Mouse (Mus musculus): Measurements from ENCODE around the gene Wdr63. TPM values are rescaled to one million over a fixed set of nuclear protein-coding genes. Genes with fewer than 3 reads are reported as not detected.

Wdr63 gene
- polyA plus RNA-seq (2015; fragmentation: Nextera tagmentation; extraction: Ambion mirVana), result 3.5 and 3.6 TPM in 2 replicates

DNA sequence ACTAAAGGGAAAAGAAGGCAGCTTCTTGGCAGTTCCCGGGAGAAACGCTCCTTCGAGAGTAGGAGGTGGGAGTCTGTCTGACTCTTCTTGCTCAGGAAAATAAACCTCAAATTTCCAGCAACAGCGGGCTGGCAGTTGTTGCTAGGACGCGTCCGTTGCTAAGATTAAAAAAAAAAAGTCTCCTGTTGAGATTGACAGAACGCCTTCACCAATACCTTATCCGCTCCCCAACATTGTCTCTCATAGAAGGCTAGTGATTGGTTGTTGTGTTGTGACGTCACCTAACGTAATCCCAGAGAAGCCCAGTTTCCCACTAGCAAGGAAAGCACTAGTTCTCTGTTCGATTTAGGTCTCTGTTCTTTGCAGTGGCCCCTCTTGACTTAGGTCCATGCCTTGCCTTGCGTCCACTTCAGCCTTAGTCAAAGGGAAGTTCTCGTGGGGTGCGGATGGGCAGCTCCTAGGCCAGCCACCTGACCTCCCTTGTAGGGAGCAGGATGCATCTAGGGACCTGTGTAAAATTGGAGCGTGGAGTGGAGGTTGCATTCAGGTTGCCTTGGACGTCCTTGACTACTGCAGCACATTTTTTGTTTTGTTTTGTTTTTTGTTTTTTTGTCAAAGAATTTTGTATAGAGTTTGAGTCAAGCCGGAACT, at the start of gene Wdr63:
Wdr63 (minus strand) TSS at position 210 of the 651 bp plus-strand sequence.
- Histone ChIP-seq H3K4me1 (replicated peaks; ENCODE audit: control insufficient read depth, insufficient read depth, low read length) (peaks cover 3% of the 10 kb centered on the region), H3K27ac (ENCODE audit: low read length) (no peak within 1 kb of the TSS), H3K27me3 (ENCODE audit: control insufficient read depth, insufficient read depth, low read depth, low read length) (peaks cover 2% of the 10 kb centered on the region; the same call in 1 of the 2 replicates), H3K36me3 (ENCODE audit: control insufficient read depth, insufficient read depth, low read length) (no peaks in the 10 kb centered on the region), H3K4me2 (ENCODE audit: low read depth, low read length) (peak within 1 kb of the TSS; percentile 84), H3K4me3 (ENCODE audit: low read length) (peak within 1 kb of the TSS; percentile 51), H3K9me3 (ENCODE audit: control insufficient read depth, low read length) (no peaks in the 10 kb centered on the region), H3K9ac (ENCODE audit: low read length) (peak within 1 kb of the TSS; percentile 8; the same call in 1 of the 2 replicates)
- peak; percentile 96 for ATAC-seq (ENCODE audit: low read depth)
- WGBS, result 10% methylated on average over 18 of the region's 18 CpGs

DNA sequence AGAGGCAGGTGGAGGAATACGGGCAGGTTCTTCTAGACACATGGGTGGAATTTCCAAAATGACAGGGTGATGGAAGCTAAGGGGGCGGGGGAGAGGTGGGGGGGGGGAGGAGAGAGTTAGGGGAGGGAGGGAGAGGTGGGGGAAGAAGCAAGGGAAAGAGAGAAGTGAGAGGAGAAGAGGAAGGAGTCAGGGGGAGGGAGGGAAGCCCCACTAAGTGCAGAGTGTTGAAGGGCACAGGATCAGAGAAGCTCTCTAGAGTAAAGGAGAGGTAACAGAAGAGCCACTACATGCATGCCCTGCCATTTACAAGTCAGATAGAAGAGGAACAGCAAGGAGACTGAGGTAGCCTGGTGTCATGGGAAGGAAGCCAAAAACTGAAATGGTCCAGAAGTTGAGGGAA, 48.9 kb upstream of the Wdr63 start:
- Histone ChIP-seq H3K36me3 (ENCODE audit: control insufficient read depth, insufficient read depth, low read length) (no peaks in the 10 kb centered on the region), H3K27me3 (ENCODE audit: control insufficient read depth, insufficient read depth, low read depth, low read length) (no peaks in the 10 kb centered on the region; the same call in 1 of the 2 replicates), H3K4me1 (replicated peaks; ENCODE audit: control insufficient read depth, insufficient read depth, low read length) (no peaks in the 10 kb centered on the region), H3K4me3 (ENCODE audit: low read length) (no peak overlapping the region), H3K9me3 (ENCODE audit: control insufficient read depth, low read length) (no peaks in the 10 kb centered on the region), H3K27ac (ENCODE audit: low read length) (no peak overlapping the region), H3K4me2 (ENCODE audit: low read depth, low read length) (no peak overlapping the region), H3K9ac (ENCODE audit: low read length) (no peak overlapping the region)
- WGBS, result 48% methylated on average over 2 of the region's 2 CpGs
- no peak for ATAC-seq (ENCODE audit: low read depth)

DNA sequence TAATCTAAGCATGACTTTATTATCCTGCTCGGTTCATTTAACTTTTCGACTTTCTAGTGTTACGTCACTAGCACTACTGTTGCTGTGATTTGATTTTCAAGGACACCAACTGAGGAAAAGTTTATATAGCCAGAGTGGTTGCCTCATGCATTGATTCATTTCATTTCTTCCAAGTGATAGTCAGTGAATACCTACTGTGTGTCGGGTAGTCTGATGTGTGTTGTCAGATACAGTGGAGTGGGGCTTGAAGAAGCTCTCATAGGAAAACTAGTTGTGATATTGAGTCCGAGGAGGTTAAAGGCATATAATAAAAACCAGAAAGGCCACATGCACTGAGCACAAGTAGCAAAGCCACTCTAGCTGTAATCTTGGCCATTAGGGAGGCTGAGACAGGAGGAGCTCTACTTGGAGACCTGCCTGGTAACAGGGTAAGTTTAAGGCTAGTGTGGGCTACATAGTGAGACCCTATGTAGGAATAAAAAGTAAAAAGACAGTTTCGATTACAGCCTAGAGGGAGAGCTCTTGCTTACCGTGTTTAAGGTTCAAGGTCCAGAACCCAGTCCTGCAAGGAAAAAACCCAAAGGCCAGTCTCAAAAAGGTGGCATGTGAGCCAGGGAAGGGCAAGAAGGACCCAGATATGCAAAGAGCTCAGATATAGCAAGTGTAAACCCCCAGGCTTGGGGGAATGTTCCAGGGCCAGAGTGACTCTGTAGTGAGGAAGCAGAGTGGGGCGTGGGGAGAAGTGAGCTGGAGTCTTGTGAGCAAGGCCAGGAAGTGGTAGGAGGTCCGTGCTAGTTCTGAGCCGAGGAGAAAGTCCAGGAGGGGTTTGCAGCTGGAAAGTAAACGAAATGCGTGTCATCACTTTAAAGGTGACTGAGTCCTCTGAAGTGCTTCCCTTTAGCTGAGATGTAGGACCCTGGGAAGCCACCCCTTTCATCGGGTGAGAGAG, 48.0 kb upstream of the Wdr63 start:
- no peak for ATAC-seq (ENCODE audit: low read depth)
- Histone ChIP-seq H3K4me1 (replicated peaks; ENCODE audit: control insufficient read depth, insufficient read depth, low read length) (no peaks in the 10 kb centered on the region), H3K4me3 (ENCODE audit: low read length) (no peak overlapping the region), H3K27ac (ENCODE audit: low read length) (no peak overlapping the region), H3K9me3 (ENCODE audit: control insufficient read depth, low read length) (no peaks in the 10 kb centered on the region), H3K9ac (ENCODE audit: low read length) (no peak overlapping the region), H3K36me3 (ENCODE audit: control insufficient read depth, insufficient read depth, low read length) (no peaks in the 10 kb centered on the region), H3K4me2 (ENCODE audit: low read depth, low read length) (no peak overlapping the region), H3K27me3 (ENCODE audit: control insufficient read depth, insufficient read depth, low read depth, low read length) (no peaks in the 10 kb centered on the region; the same call in 1 of the 2 replicates)
- WGBS, result 60% methylated on average over 13 of the region's 13 CpGs

DNA sequence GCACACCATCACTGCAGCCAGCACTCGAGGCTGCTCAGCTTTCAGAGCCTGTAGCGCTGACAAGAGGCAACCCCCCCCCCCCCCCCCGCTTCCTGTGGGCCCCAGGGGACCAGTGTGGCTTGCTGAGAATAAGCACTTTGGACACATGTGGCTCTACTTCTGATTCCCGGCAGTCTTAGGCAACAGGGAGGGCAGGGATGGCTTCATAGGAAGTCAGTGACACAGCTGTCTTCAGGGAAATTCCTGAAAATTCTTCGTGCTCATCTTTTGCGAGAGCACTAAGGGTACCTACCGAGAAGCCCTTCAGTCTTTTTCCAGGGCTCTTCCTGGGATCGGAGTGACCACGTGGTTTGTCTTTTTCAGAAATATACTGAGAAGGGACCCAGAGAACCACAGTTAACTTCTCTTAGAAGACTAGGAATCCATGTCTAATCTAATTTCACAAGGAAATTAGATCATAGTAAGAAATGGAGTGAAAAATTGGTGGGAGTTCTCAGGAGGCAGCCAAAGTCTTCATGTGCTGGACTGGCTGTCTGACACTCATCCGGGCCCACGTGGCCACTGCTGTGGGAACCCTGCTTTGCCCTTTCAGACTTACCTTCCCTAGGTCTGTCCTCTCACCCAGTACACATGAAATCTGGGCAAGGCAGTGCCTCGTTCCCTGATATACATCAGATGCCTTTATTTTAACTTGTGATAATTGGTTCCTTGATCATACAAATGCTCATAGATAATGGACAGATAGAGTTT, 46.1 kb upstream of the Wdr63 start:
- no peak for ATAC-seq (ENCODE audit: low read depth)
- WGBS, result 33% methylated on average over 11 of the region's 12 CpGs
- H3K9me3 ChIP-seq (ENCODE audit: control insufficient read depth, low read length), result no peaks in the 10 kb centered on the region
- no peaks in the 10 kb centered on the region for H3K36me3 ChIP-seq (ENCODE audit: control insufficient read depth, insufficient read depth, low read length)
- H3K27me3 ChIP-seq (ENCODE audit: control insufficient read depth, insufficient read depth, low read depth, low read length), result no peaks in the 10 kb centered on the region; the same call in 1 of the 2 replicates
- no peak overlapping the region for H3K9ac ChIP-seq (ENCODE audit: low read length)
- peaks cover 4% of the 10 kb centered on the region; the same call in 1 of the 2 replicates for H3K4me1 ChIP-seq (replicated peaks; ENCODE audit: control insufficient read depth, insufficient read depth, low read length)
- no peak overlapping the region for H3K4me2 ChIP-seq (ENCODE audit: low read depth, low read length)
- H3K4me3 ChIP-seq (ENCODE audit: low read length), result no peak overlapping the region
- H3K27ac ChIP-seq (ENCODE audit: low read length), result no peak overlapping the region

DNA sequence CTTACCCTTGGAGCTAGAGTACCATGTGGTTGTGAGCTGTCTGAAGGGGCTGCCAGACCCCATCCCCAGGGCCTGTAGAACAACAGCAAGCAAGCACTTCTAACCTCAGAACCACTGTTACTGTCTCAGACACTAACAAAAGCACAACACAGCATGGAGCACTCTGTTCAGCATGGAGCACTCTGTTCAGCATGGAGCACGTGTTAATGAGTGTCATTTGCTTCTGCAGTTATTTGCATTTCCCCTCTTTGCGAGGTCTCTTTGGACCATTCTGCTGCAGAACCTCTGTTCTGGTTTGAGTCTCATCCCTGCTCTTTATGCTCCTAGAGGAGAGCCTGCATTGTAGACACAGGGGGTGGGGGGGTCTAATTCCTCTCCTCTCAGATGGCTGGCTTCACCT, 45.0 kb upstream of the Wdr63 start:
- H3K27me3 ChIP-seq (ENCODE audit: control insufficient read depth, insufficient read depth, low read depth, low read length), result no peaks in the 10 kb centered on the region; the same call in 1 of the 2 replicates
- ATAC-seq (ENCODE audit: low read depth), result no peak
- 86% methylated on average over 2 of the region's 2 CpGs for WGBS
- no peak overlapping the region for H3K4me2 ChIP-seq (ENCODE audit: low read depth, low read length)
- peaks cover 4% of the 10 kb centered on the region; the same call in 1 of the 2 replicates for H3K4me1 ChIP-seq (replicated peaks; ENCODE audit: control insufficient read depth, insufficient read depth, low read length)
- H3K36me3 ChIP-seq (ENCODE audit: control insufficient read depth, insufficient read depth, low read length), result no peaks in the 10 kb centered on the region
- H3K27ac ChIP-seq (ENCODE audit: low read length), result no peak overlapping the region
- no peak overlapping the region for H3K4me3 ChIP-seq (ENCODE audit: low read length)
- no peak overlapping the region for H3K9ac ChIP-seq (ENCODE audit: low read length)
- H3K9me3 ChIP-seq (ENCODE audit: control insufficient read depth, low read length), result no peaks in the 10 kb centered on the region

DNA sequence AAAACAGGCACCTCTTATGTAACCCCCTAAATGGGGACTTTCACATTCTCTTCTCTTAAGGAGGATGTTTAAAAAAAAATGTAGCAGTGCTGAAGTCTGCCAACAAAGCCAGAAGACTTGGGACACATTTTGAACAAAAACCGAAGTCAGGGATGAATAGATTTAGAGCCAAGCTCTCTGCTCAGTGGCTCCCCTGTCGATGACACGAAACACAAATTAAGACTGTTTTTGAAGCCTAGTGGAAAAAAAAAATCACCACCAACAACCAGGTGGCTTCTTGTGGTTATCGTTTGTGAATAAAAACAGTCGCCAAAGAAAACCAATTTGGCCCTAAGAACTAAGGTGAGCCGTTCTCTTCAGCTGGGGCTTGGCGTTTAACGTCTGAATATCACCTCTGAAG, 44.4 kb upstream of the Wdr63 start:
- Histone ChIP-seq H3K4me3 (ENCODE audit: low read length) (no peak overlapping the region), H3K9ac (ENCODE audit: low read length) (no peak overlapping the region), H3K4me2 (ENCODE audit: low read depth, low read length) (no peak overlapping the region), H3K4me1 (replicated peaks; ENCODE audit: control insufficient read depth, insufficient read depth, low read length) (peaks cover 4% of the 10 kb centered on the region; the same call in 1 of the 2 replicates), H3K9me3 (ENCODE audit: control insufficient read depth, low read length) (no peaks in the 10 kb centered on the region), H3K36me3 (ENCODE audit: control insufficient read depth, insufficient read depth, low read length) (no peaks in the 10 kb centered on the region), H3K27ac (ENCODE audit: low read length) (no peak overlapping the region), H3K27me3 (ENCODE audit: control insufficient read depth, insufficient read depth, low read depth, low read length) (no peaks in the 10 kb centered on the region; the same call in 1 of the 2 replicates)
- ATAC-seq (ENCODE audit: low read depth), result no peak
- 84% methylated on average over 8 of the region's 8 CpGs for WGBS

DNA sequence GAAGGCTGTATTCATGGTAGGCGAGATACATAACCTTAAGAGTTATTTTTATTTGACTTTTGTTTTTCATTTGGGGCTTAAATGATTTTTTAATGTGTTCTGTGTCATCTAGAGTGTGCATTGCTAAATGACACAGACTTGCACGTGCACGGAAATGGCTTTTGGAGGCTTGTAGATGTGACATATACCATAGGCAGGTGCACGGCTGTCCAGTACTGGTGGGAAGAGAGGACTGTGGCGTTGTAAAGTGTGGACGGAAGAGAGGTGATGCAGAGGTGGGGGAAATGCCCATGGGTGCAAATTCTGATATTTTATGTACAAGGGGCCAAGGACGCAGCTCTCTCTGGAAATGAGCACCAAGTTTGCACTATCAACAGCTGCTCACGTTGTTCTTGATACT, 43.8 kb upstream of the Wdr63 start:
- 89% methylated on average over 8 of the region's 8 CpGs for WGBS
- Histone ChIP-seq H3K4me1 (replicated peaks; ENCODE audit: control insufficient read depth, insufficient read depth, low read length) (peaks cover 4% of the 10 kb centered on the region; the same call in 1 of the 2 replicates), H3K4me3 (ENCODE audit: low read length) (no peak overlapping the region), H3K9ac (ENCODE audit: low read length) (no peak overlapping the region), H3K4me2 (ENCODE audit: low read depth, low read length) (no peak overlapping the region), H3K9me3 (ENCODE audit: control insufficient read depth, low read length) (no peaks in the 10 kb centered on the region), H3K27ac (ENCODE audit: low read length) (no peak overlapping the region), H3K27me3 (ENCODE audit: control insufficient read depth, insufficient read depth, low read depth, low read length) (no peaks in the 10 kb centered on the region; the same call in 1 of the 2 replicates), H3K36me3 (ENCODE audit: control insufficient read depth, insufficient read depth, low read length) (no peaks in the 10 kb centered on the region)
- ATAC-seq (ENCODE audit: low read depth), result no peak

DNA sequence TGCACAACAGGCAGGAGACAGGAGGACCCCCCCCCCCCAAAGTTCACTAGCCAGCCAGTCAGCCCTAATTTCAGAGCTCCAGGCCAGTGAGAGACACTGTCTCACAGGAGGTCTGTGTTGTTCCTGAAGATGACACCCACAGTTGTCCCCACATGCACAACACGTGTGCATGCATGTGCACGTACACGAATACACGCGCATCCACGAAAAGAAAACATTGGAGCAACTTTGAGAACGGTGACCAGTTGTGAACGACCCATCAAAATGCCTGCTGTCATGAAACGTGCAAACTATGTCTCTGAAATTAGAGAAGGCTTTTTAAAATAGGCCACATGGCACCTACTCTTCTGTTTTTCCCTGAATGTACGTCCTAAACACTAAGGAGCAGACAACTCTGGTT, 43.4 kb upstream of the Wdr63 start:
- Histone ChIP-seq H3K4me2 (ENCODE audit: low read depth, low read length) (no peak overlapping the region), H3K9ac (ENCODE audit: low read length) (no peak overlapping the region), H3K36me3 (ENCODE audit: control insufficient read depth, insufficient read depth, low read length) (no peaks in the 10 kb centered on the region), H3K27me3 (ENCODE audit: control insufficient read depth, insufficient read depth, low read depth, low read length) (no peaks in the 10 kb centered on the region; the same call in 1 of the 2 replicates), H3K4me1 (replicated peaks; ENCODE audit: control insufficient read depth, insufficient read depth, low read length) (peaks cover 4% of the 10 kb centered on the region; the same call in 1 of the 2 replicates), H3K27ac (ENCODE audit: low read length) (no peak overlapping the region), H3K4me3 (ENCODE audit: low read length) (no peak overlapping the region), H3K9me3 (ENCODE audit: control insufficient read depth, low read length) (no peaks in the 10 kb centered on the region)
- ATAC-seq (ENCODE audit: low read depth), result no peak
- 94% methylated on average over 10 of the region's 10 CpGs for WGBS
